Mouse (Mus musculus) lung, adult 2 months (tissue): ENCODE measurements around the gene Tmem205.

ENCODE experiments used
- CTCF ChIP-seq: fragments of 200-500 bp; IDR thresholded peaks from 2 replicates; pipeline ENCODE4 v1.5.1; 2011; ENCODE audit warnings: mild to moderate bottlenecking, low read length, control low read depth; ENCODE audit not compliant: insufficient read depth
- POLR2A ChIP-seq: fragments of 200-500 bp; IDR thresholded peaks from 2 replicates; pipeline ENCODE4 v1.6.1; 2011; ENCODE audit warnings: low read depth, mild to moderate bottlenecking, control low read depth, low read length, borderline replicate concordance; ENCODE audit errors: extremely low read depth

DNA sequence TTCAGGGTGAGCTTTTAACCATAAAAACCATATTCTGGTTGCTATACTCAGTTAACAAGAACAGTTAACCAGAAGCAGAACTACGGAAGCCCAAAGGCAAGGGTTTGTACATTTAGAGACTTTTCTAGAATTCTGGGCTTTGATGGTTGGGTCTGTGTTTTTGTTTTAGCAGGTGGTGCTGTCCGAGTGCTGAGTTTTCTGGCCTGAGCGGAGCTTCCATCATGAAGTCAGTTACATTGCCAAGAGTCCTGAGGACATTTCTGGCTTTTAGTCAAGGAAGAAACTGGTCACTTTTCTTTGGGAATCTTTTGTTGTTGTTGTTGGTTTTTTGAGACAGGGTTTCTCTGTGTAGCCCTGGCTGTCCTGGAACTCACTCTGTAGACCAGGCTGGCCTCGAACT, 23.3 kb downstream of the Tmem205 start:
- no peak for TF ChIP-seq POLR2A
- no peak for TF ChIP-seq CTCF
